Mouse (Mus musculus) heart, adult 2 months (tissue): ENCODE data around the gene Optc. TPM values are rescaled to one million over a fixed set of nuclear protein-coding genes. Genes with fewer than 3 reads are reported as not detected.

ENCODE experiments used
- DNase-seq, 2 experiments: peaks; one replicate each; pipeline ENCODE4 v3.0.0; 2021
- H3K27ac ChIP-seq: fragments of 200-600 bp; 2 replicates; pipeline ENCODE4 v1.8.1; 2022
- H3K27me3 ChIP-seq: fragments of 200-500 bp; 2 replicates; pipeline ENCODE4 v1.6.1; 2012; ENCODE audit warnings: mild to moderate bottlenecking, low read length, inconsistent platforms, mixed read lengths; ENCODE audit not compliant: control insufficient read depth, insufficient read depth
- H3K36me3 ChIP-seq: fragments of 200-500 bp; 2 replicates; pipeline ENCODE4 v1.6.1; 2012; ENCODE audit warnings: low read length, inconsistent platforms; ENCODE audit not compliant: control insufficient read depth, insufficient read depth
- H3K4me1 ChIP-seq: fragments of 200-500 bp; 2 replicates; pipeline ENCODE4 v1.6.1; 2011; ENCODE audit warnings: low read length; ENCODE audit not compliant: control insufficient read depth, insufficient read depth
- H3K4me3 ChIP-seq: fragments of 200-600 bp; 2 replicates; pipeline ENCODE4 v1.8.1; 2022
- H3K79me2 ChIP-seq: fragments of 200-500 bp; replicated peaks from 2 replicates; pipeline ENCODE4 v1.6.1; 2012; ENCODE audit warnings: mild to moderate bottlenecking, inconsistent platforms, low read length, moderate library complexity, mixed read lengths; ENCODE audit not compliant: control insufficient read depth, insufficient read depth
- H3K9ac ChIP-seq: fragments of 200-500 bp; 2 replicates; pipeline ENCODE4 v1.6.1; 2012; ENCODE audit warnings: low read depth, mild to moderate bottlenecking, control low read depth, inconsistent platforms, low read length, mixed read lengths
- CTCF ChIP-seq: fragments of 200-600 bp; IDR thresholded peaks from 2 replicates; pipeline ENCODE4 v1.8.1; 2022; ENCODE audit warnings: antibody characterized with exemption, mild to moderate bottlenecking, moderate library complexity
- EP300 ChIP-seq: fragments of 200-500 bp; IDR thresholded peaks from 2 replicates; pipeline ENCODE4 v1.6.1; 2011; ENCODE audit warnings: low read depth, low read length, control low read depth; ENCODE audit not compliant: insufficient read depth
- POLR2A ChIP-seq: fragments of 200-500 bp; IDR thresholded peaks from 2 replicates; pipeline ENCODE4 v1.6.1; 2011; ENCODE audit warnings: mild to moderate bottlenecking, low read depth, low read length, control low read depth; ENCODE audit not compliant: insufficient read depth
- WGBS: fragments of 180-500 bp; shearing (Covaris S2); methylation state at CpG from one replicate; pipeline ENCODE4 v1.1.7; 2018; 5-methylcytosine and 5-hydroxymethylcytosine counted together
- intact Hi-C: fragments of 180-260 bp; cut with DNase I; formaldehyde crosslinking; loops from one replicate; pipeline ENCODE4 v1.15.1; 2025
- polyA plus RNA-seq: library from polyadenylated mRNA; depleted of rRNA; stranded (reverse); fragments of >200 nt; gene quantifications from 2 replicates; pipeline ENCODE4 v1.2.3, GENCODE M21; 2012
- total RNA-seq, 2 experiments: library from RNA; stranded (reverse); gene quantifications; 2 replicates each; pipeline ENCODE4 v1.2.3; 2021

Gene Optc
- total and polyA plus RNA-seq, 3 experiments, result 0.34 to 2.4 (median 0.36) TPM

DNA sequence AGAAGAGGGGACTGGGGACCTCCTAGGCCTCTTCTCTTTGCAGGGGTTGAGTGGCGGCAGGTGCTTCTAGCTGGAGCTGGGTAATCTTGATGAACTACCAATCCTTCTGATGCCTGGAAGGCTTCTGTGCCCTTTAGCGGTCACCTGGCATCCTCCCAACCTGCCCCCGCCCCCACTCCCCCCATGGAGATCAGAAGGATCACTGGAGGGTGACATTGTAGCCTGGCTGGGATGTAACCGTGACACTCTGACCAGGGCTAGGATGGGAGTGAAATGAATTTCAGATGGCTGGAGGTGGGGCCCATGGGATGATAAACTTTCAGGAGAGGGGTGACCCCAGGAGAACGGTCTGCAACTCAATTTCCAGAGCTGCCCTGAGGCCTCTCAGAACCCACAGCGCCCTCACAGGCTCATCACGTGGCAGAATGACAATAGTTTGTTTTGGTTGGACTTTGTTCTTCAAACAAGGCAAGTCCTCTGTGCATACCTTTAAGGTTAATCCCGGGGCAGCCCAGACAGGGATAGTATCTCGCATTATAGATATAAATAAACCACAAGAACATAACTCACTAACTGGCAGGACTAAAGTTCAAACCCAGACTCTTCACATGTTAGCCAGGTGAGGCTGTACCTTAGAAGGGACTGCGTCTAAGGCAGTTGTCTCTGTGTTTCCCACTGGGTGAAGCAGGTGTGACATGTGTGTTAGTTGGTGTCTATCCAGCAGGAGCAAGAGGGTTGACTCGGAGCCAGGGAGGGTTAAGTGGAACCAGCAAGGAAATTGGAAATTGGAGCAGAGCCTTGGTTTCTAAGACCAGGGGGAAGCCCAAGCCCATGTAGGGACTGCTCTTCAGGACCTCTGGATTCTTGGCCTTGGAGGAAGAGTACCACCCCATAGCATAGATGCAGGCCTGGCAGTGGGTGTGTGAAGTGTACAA lies 25.2 kb downstream of the Optc start:
- WGBS, result 78% methylated on average over 11 of the region's 11 CpGs
- H3K79me2 ChIP-seq, result no peaks in the 10 kb centered on the region
- no peaks in the 10 kb centered on the region for H3K36me3 ChIP-seq
- no peak overlapping the region for H3K4me3 ChIP-seq
- H3K27ac ChIP-seq, result no peak overlapping the region
- peaks cover 5% of the 10 kb centered on the region for H3K4me1 ChIP-seq
- intact Hi-C loops, result no loop called here
- TF ChIP-seq CTCF (no peak), POLR2A (no peak), EP300 (no peak)
- H3K9ac ChIP-seq, result no peak overlapping the region
- no peak for DNase-seq
- H3K27me3 ChIP-seq, result no peaks in the 10 kb centered on the region

DNA sequence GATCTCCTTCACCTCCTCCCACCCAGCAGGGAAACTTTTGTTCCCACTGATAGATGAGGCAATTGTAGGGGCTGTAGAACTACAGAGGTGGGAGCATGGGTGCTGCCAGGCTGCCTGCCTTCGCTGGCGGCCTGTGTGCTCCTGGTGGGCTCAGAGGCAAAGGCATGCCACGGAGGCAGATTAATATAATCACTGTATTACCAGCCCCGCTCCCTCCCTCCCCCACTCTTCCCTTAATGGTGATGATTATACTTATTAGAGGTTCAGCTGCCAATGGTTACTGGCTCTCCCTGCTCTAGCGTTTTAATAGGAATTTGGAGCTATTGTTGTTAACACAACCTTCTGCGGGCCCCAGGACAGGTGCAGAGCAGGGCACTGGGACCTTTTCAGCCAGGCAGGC lies 26.0 kb downstream of the Optc start:
- 84% methylated on average over 6 of the region's 6 CpGs for WGBS
- intact Hi-C loops, result no loop called here

DNA sequence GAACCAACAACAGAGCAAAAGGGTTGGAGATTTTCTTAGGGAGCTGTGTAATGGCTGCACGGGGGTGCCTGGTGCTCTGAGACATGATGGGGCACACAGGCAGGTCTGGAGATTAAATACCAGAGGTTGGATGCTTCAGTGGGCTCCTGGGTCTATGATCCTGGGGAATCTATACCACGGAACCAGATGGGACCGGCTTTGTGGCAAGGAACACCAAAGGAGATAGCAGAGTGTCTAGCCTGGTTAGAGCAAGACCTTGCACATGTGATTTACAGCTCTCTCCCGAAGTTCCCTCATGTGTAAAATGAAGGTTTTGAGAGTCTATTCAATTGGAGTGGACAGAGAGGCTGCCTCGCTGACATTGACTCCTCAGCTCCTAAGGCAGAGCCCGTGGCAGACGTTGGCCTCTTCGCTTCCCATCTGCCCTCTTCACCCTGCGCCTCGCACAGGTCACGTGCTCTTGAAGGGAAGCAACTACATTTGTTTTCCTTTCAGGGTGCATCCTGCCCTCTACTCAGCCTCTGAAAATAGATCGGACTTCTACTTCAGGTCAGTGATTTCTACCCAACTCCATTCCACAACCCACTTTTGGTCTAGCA lies 28.9 kb downstream of the Optc start:
- 58% methylated on average over 12 of the region's 12 CpGs for WGBS
- H3K36me3 ChIP-seq, result no peaks in the 10 kb centered on the region
- peaks cover 5% of the 10 kb centered on the region for H3K4me1 ChIP-seq
- no peak overlapping the region for H3K27ac ChIP-seq
- H3K4me3 ChIP-seq, result no peak overlapping the region
- H3K79me2 ChIP-seq, result no peaks in the 10 kb centered on the region
- intact Hi-C loops, result no loop called here
- no peaks in the 10 kb centered on the region for H3K27me3 ChIP-seq
- no peak overlapping the region for H3K9ac ChIP-seq
- no peak for TF ChIP-seq EP300
- TF ChIP-seq POLR2A, result no peak
- no peak for TF ChIP-seq CTCF
- no peak for DNase-seq

More for the DNA sequence above, 26.0 kb downstream of the Optc start:
- H3K79me2 ChIP-seq, result no peaks in the 10 kb centered on the region
- H3K4me3 ChIP-seq, result no peak overlapping the region
- H3K4me1 ChIP-seq, result peaks cover 5% of the 10 kb centered on the region
- no peak overlapping the region for H3K9ac ChIP-seq
- no peaks in the 10 kb centered on the region for H3K27me3 ChIP-seq
- H3K27ac ChIP-seq, result no peak overlapping the region
- TF ChIP-seq EP300 (no peak), CTCF (no peak), POLR2A (no peak)
- no peak for DNase-seq
- H3K36me3 ChIP-seq, result no peaks in the 10 kb centered on the region

DNA sequence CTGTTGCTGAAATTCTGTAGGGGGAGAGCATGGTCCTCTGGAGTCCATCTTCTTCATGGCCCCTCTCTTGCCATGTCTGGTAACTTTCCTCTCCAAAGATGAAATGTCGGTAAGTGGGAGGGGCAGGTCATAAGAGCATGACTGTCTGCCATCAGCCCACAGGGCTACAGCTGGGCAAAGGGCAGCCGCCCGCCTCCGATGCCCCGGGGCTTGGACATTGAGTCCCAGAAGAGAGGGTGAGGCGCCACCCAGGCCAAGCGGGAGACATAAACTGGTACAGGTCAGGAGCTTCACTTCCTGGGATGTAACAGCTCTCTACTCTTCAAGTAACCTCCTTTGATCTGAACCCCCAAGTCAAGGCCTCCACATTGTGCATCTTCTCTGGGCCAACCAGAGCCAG lies 30.9 kb downstream of the Optc start:
- no peak overlapping the region for H3K4me3 ChIP-seq
- H3K9ac ChIP-seq, result no peak overlapping the region
- H3K36me3 ChIP-seq, result no peaks in the 10 kb centered on the region
- intact Hi-C loops, result no loop called here
- H3K79me2 ChIP-seq, result no peaks in the 10 kb centered on the region
- no peak for DNase-seq
- H3K27me3 ChIP-seq, result no peaks in the 10 kb centered on the region
- no peak for TF ChIP-seq EP300
- no peak for TF ChIP-seq POLR2A
- no peak for TF ChIP-seq CTCF
- H3K4me1 ChIP-seq, result peaks cover 5% of the 10 kb centered on the region
- 94% methylated on average over 7 of the region's 7 CpGs for WGBS
- no peak overlapping the region for H3K27ac ChIP-seq

DNA sequence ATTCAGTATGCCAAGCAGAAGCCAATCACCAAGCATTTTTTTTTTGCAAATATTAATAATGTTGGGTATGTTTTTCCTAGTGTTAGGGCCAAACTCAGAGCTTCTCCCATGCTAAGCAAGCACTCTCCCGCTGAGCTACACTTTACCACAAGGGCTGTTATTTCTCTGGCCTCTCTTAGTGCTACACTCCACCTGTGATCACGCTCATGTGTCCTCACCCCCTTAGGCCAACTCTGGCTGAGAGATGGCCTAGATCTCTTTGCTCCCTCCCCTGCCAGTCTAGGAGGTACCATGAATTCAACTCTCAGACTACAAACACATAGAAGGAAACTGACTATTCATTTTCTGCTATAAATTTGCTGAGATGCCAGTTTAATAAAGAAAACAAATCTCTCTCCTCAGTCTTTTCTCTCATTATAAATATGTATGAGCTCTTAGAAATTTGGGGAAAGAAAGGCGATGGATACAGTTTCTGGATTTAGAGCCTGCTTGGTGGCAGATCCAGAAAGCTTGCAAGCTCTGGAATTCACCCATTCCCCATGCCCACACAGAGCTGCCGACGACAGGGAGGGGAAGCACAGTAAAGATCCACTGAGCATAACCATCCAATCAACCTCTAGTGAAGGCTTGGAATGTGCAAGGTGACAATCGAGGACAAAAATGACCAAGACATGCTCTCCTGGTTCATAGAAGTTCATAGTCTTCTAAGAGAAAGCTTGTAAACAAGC lies 34.5 kb downstream of the Optc start:
- no peaks in the 10 kb centered on the region for H3K79me2 ChIP-seq
- DNase-seq, result no peak
- H3K4me1 ChIP-seq, result no peaks in the 10 kb centered on the region
- no peaks in the 10 kb centered on the region for H3K27me3 ChIP-seq
- H3K27ac ChIP-seq, result no peak overlapping the region
- no peak overlapping the region for H3K9ac ChIP-seq
- TF ChIP-seq POLR2A (no peak), CTCF (no peak), EP300 (no peak)
- intact Hi-C loops, result no loop called here
- no peak overlapping the region for H3K4me3 ChIP-seq
- no peaks in the 10 kb centered on the region for H3K36me3 ChIP-seq
- 85% methylated on average over 6 of the region's 6 CpGs for WGBS

DNA sequence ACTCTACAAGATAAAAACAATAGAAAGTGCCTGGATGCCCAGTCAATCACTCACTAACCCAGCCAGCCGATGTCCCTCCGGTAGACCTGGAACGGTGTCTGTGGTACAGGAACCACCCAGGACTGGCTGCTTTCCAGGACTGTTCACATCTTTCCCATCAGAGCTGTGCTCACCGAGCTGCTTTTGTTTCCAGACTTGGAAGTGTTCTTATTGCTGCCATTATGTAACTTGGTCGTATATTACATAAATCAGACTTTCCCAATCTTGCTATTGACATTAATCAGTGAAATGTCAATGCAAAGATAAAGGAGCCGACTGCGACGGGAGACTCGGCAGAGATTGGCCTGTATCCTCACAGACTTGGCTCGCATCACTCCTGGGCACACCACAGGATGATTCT lies 36.6 kb downstream of the Optc start:
- H3K9ac ChIP-seq, result no peak overlapping the region

More for the DNA sequence above, 36.6 kb downstream of the Optc start:
- Histone ChIP-seq H3K27me3 (no peaks in the 10 kb centered on the region), H3K27ac (no peak overlapping the region), H3K79me2 (no peaks in the 10 kb centered on the region), H3K36me3 (no peaks in the 10 kb centered on the region), H3K4me1 (no peaks in the 10 kb centered on the region), H3K4me3 (no peak overlapping the region)
- intact Hi-C loops, result no loop called here
- WGBS, result 30% methylated on average over 10 of the region's 10 CpGs
- no peak for DNase-seq
- no peak for TF ChIP-seq EP300
- TF ChIP-seq CTCF, result no peak
- TF ChIP-seq POLR2A, result no peak
